ENCODE assay signal across 25 mouse cellular contexts in genomic region chr1:147446601-147447000, GRCm38 (mm10).
"Had no signal": no experiment of that assay in that cellular context is flagged by ENCODE, and none has a peak within 500 bp of the region (broad histone marks: within the 10 kb centered on the region; RNA-seq: fewer than 3 reads in every experiment).

No protein-coding gene starts in this region.

- H3K36me3 ChIP-seq: heart, embryonic 13.5 days; heart, embryonic 15.5 days; hindbrain, embryonic 13.5 days; hindbrain, embryonic 15.5 days; kidney, embryonic 15.5 days; limb, embryonic 13.5 days; limb, embryonic 15.5 days; liver, embryonic 12.5 days had no signal

- H3K9me3 ChIP-seq: heart, embryonic 13.5 days; heart, embryonic 15.5 days; hindbrain, embryonic 13.5 days; hindbrain, embryonic 15.5 days; kidney, embryonic 15.5 days; limb, embryonic 13.5 days; limb, embryonic 15.5 days; liver, embryonic 12.5 days had no signal

- H3K4me2 ChIP-seq: heart, embryonic 11.5 days; heart, embryonic 13.5 days; heart, embryonic 15.5 days; hindbrain, embryonic 13.5 days; hindbrain, embryonic 15.5 days; kidney, embryonic 15.5 days; limb, embryonic 13.5 days; limb, embryonic 15.5 days; liver, embryonic 12.5 days had no signal

- DNase-seq: gastrocnemius, postnatal 14 days; gastrocnemius, postnatal 36 days; heart, adult 2 months; heart, postnatal 14 days; heart, postnatal 36 days; kidney, adult 11 months; kidney, adult 2 months; kidney, adult 9 months; kidney, postnatal 14 days; kidney, postnatal 36 days; layer of hippocampus, adult 9-11 months; layer of hippocampus, postnatal 36 days had no signal

- H3K4me1 ChIP-seq: heart, embryonic 13.5 days; heart, embryonic 15.5 days; hindbrain, embryonic 13.5 days; hindbrain, embryonic 15.5 days; kidney, embryonic 15.5 days; limb, embryonic 13.5 days; limb, embryonic 15.5 days; liver, embryonic 12.5 days had no signal

- H3K9ac ChIP-seq: heart, embryonic 13.5 days; heart, embryonic 15.5 days; hindbrain, embryonic 13.5 days; hindbrain, embryonic 15.5 days; kidney, embryonic 15.5 days; limb, embryonic 13.5 days; limb, embryonic 15.5 days; liver, embryonic 12.5 days; liver, embryonic 14.5 days had no signal

- ATAC-seq: hindbrain, postnatal 0 days; intestine, embryonic 16.5 days; liver, embryonic 12.5 days had no signal

- H3K27me3 ChIP-seq: heart, embryonic 13.5 days; heart, embryonic 15.5 days; hindbrain, embryonic 13.5 days; hindbrain, embryonic 15.5 days; kidney, embryonic 15.5 days; limb, embryonic 13.5 days; limb, embryonic 15.5 days; liver, embryonic 12.5 days had no signal

- H3K27ac ChIP-seq: heart, adult 2 months; heart, embryonic 13.5 days; heart, embryonic 15.5 days; hindbrain, embryonic 13.5 days; hindbrain, embryonic 15.5 days; hindbrain, postnatal 0 days; kidney, embryonic 15.5 days; kidney, postnatal 0 days; limb, embryonic 13.5 days; limb, embryonic 15.5 days; liver, embryonic 12.5 days; liver, embryonic 14.5 days had no signal

- H3K4me3 ChIP-seq: heart, adult 2 months; heart, embryonic 13.5 days; heart, embryonic 15.5 days; hindbrain, embryonic 13.5 days; hindbrain, embryonic 15.5 days; kidney, embryonic 15.5 days; limb, embryonic 13.5 days; limb, embryonic 15.5 days; liver, embryonic 12.5 days had no signal
